Mouse (Mus musculus) erythroblast, embryonic 14.5 days (primary cell): ENCODE results near the gene Mid1.

Source experiments
- GATA1 ChIP-seq: IDR thresholded peaks from 2 replicates; pipeline ENCODE4 v1.6.1; 2012; ENCODE audit warnings: low read length, inconsistent platforms, mixed read lengths
- TAL1 ChIP-seq: IDR thresholded peaks from 3 replicates; pipeline ENCODE4 v1.6.1; 2012; ENCODE audit warnings: low read length, inconsistent platforms, mixed read lengths

DNA sequence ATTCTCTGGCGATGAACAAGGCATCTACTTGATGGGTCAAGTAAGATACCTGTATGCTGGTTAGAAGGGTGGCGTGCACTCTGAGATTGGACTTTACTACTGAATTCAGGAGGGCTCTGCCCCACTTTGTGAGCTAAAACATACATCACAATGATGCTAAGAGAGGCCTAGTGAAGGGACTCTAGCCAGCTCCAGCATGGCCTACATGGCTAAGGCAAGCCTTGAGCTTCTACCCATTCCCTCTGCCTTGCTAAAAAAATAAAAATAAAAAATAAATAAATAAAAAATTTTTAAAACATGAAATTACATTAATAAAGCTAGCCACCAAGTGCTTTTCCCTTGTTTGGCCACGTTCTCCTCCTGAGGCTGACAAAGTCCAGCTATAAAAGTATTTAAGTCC is 94.5 kb downstream of the Mid1 start, which contains the start of gene 4933400A11Rik:
- no peak for TF ChIP-seq TAL1
- no peak for TF ChIP-seq GATA1
